Mouse (Mus musculus): ENCODE results near the gene Kif21a. TPM values are rescaled to one million over a fixed set of nuclear protein-coding genes. Genes with fewer than 3 reads are reported as not detected.

Gene Kif21a
- 9.2 and 11.5 TPM in 2 replicates for polyA plus RNA-seq (2016; fragmentation: Nextera tagmentation; extraction: Ambion mirVana)

GRCm38 (mm10) chr15:91049496-91050441 lies at the start of gene Kif21a:
Kif21a (minus strand) TSS chr15:91049948.
- peak; percentile 83 for DNase-seq (ENCODE audit: low spot score)

GRCm38 (mm10) chr15:91096606-91097005 lies 46.9 kb upstream of the Kif21a start:
- WGBS: 91% methylated on average over 6 of the region's 6 CpGs
- Histone ChIP-seq H3K27me3 (replicated peaks; ENCODE audit: low read depth, poor library complexity, severe bottlenecking) (no peaks in the 10 kb centered on the region), H3K36me3 (replicated peaks) (no peaks in the 10 kb centered on the region), H3K9me3 (no peaks in the 10 kb centered on the region), H3K4me1 (peaks cover 10% of the 10 kb centered on the region), H3K27ac (replicated peaks) (no peak overlapping the region), H3K4me3 (no peak overlapping the region)
- no peak for DNase-seq (ENCODE audit: low spot score)

More at GRCm38 (mm10) chr15:91049496-91050441, at the start of gene Kif21a:
- H3K36me3 ChIP-seq (replicated peaks): no peaks in the 10 kb centered on the region
- H3K9me3 ChIP-seq: no peaks in the 10 kb centered on the region
- 0 out of 2 replicates have a peak, but pooled peaks cover 8% of the 10 kb centered on the region for H3K27me3 ChIP-seq (replicated peaks; ENCODE audit: low read depth, poor library complexity, severe bottlenecking)
- peak within 1 kb of the TSS; percentile 93 for H3K27ac ChIP-seq (replicated peaks)
- WGBS: under 1% methylated on average over 84 of the region's 89 CpGs
- peak within 1 kb of the TSS; percentile 85 for H3K4me3 ChIP-seq
- peaks cover 14% of the 10 kb centered on the region for H3K4me1 ChIP-seq

- no peak for DNase-seq (ENCODE audit: low spot score)
- Histone ChIP-seq H3K9me3 (no peaks in the 10 kb centered on the region), H3K4me1 (peaks cover 10% of the 10 kb centered on the region), H3K4me3 (no peak overlapping the region), H3K27me3 (replicated peaks; ENCODE audit: low read depth, poor library complexity, severe bottlenecking) (no peaks in the 10 kb centered on the region), H3K36me3 (replicated peaks) (no peaks in the 10 kb centered on the region), H3K27ac (replicated peaks) (no peak overlapping the region)
- 83% methylated on average over 7 of the region's 7 CpGs for WGBS
These were observed 39.7 kb upstream of the Kif21a start for GRCm38 (mm10) chr15:91089427-91089826.

GRCm38 (mm10) chr15:91088071-91088470 lies 38.3 kb upstream of the Kif21a start:
- Histone ChIP-seq H3K9me3 (no peaks in the 10 kb centered on the region), H3K36me3 (replicated peaks) (no peaks in the 10 kb centered on the region), H3K4me1 (peaks cover 10% of the 10 kb centered on the region), H3K4me3 (no peak overlapping the region), H3K27ac (replicated peaks) (no peak overlapping the region), H3K27me3 (replicated peaks; ENCODE audit: low read depth, poor library complexity, severe bottlenecking) (no peaks in the 10 kb centered on the region)
- WGBS: 93% methylated on average over 12 of the region's 12 CpGs
- DNase-seq (ENCODE audit: low spot score): no peak

- H3K27ac ChIP-seq (replicated peaks): no peak overlapping the region
- peak; percentile 32 for DNase-seq (ENCODE audit: low spot score)
- WGBS: 35% methylated on average over 15 of the region's 15 CpGs
These were observed 28.0 kb upstream of the Kif21a start for GRCm38 (mm10) chr15:91077457-91078410.

GRCm38 (mm10) chr15:91072440-91072839 lies 22.7 kb upstream of the Kif21a start:
- no peak for DNase-seq (ENCODE audit: low spot score)
- 96% methylated on average over 1 of the region's 1 CpGs for WGBS
- Histone ChIP-seq H3K9me3 (no peaks in the 10 kb centered on the region), H3K4me3 (no peak overlapping the region), H3K36me3 (replicated peaks) (no peaks in the 10 kb centered on the region), H3K27me3 (replicated peaks; ENCODE audit: low read depth, poor library complexity, severe bottlenecking) (peaks cover 9% of the 10 kb centered on the region; the same call in 1 of the 2 replicates), H3K4me1 (no peaks in the 10 kb centered on the region), H3K27ac (replicated peaks) (no peak overlapping the region)

More at GRCm38 (mm10) chr15:91077457-91078410, 28.0 kb upstream of the Kif21a start:
- Histone ChIP-seq H3K27me3 (replicated peaks; ENCODE audit: low read depth, poor library complexity, severe bottlenecking) (peaks cover 9% of the 10 kb centered on the region; the same call in 1 of the 2 replicates), H3K4me1 (peaks cover 9% of the 10 kb centered on the region; the same call in 1 of the 2 replicates), H3K9me3 (no peaks in the 10 kb centered on the region), H3K4me3 (no peak overlapping the region), H3K36me3 (replicated peaks) (no peaks in the 10 kb centered on the region)

- WGBS: 92% methylated on average over 12 of the region's 12 CpGs
- H3K27me3 ChIP-seq (replicated peaks; ENCODE audit: low read depth, poor library complexity, severe bottlenecking): no peaks in the 10 kb centered on the region
- no peaks in the 10 kb centered on the region for H3K36me3 ChIP-seq (replicated peaks)
- no peak overlapping the region for H3K27ac ChIP-seq (replicated peaks)
- H3K9me3 ChIP-seq: 0 out of 2 replicates have a peak, but pooled peaks cover 4% of the 10 kb centered on the region
- no peaks in the 10 kb centered on the region for H3K4me1 ChIP-seq
- no peak overlapping the region for H3K4me3 ChIP-seq
- no peak for DNase-seq (ENCODE audit: low spot score)
These were observed 14.6 kb upstream of the Kif21a start for GRCm38 (mm10) chr15:91064310-91064826.

GRCm38 (mm10) chr15:91063845-91064244 lies 14.1 kb upstream of the Kif21a start:
- Histone ChIP-seq H3K4me1 (peaks cover 2% of the 10 kb centered on the region), H3K27ac (replicated peaks) (no peak overlapping the region), H3K36me3 (replicated peaks) (no peaks in the 10 kb centered on the region), H3K27me3 (replicated peaks; ENCODE audit: low read depth, poor library complexity, severe bottlenecking) (no peaks in the 10 kb centered on the region), H3K9me3 (0 out of 2 replicates have a peak, but pooled peaks cover 4% of the 10 kb centered on the region), H3K4me3 (no peak overlapping the region)
- WGBS: 66% methylated on average over 7 of the region's 7 CpGs
- DNase-seq (ENCODE audit: low spot score): no peak

GRCm38 (mm10) chr15:91056866-91057342 lies 7.2 kb upstream of the Kif21a start:
- H3K27ac ChIP-seq (replicated peaks): peak overlapping the region; percentile 59
- no peak overlapping the region for H3K4me3 ChIP-seq
- no peaks in the 10 kb centered on the region for H3K36me3 ChIP-seq (replicated peaks)
- H3K27me3 ChIP-seq (replicated peaks; ENCODE audit: low read depth, poor library complexity, severe bottlenecking): no peaks in the 10 kb centered on the region
- no peak for DNase-seq (ENCODE audit: low spot score)
- WGBS: 71% methylated on average over 3 of the region's 3 CpGs
- peaks cover 32% of the 10 kb centered on the region for H3K4me1 ChIP-seq
- 0 out of 2 replicates have a peak, but pooled peaks cover 4% of the 10 kb centered on the region for H3K9me3 ChIP-seq

- Histone ChIP-seq H3K27me3 (replicated peaks; ENCODE audit: low read depth, poor library complexity, severe bottlenecking) (no peaks in the 10 kb centered on the region), H3K4me3 (no peak overlapping the region), H3K4me1 (peaks cover 32% of the 10 kb centered on the region), H3K36me3 (replicated peaks) (no peaks in the 10 kb centered on the region), H3K27ac (replicated peaks) (peak overlapping the region; percentile 59), H3K9me3 (0 out of 2 replicates have a peak, but pooled peaks cover 4% of the 10 kb centered on the region)
- peak; percentile 42 for DNase-seq (ENCODE audit: low spot score)
- 50% methylated on average over 5 of the region's 5 CpGs for WGBS
These were observed 6.6 kb upstream of the Kif21a start for GRCm38 (mm10) chr15:91056176-91056865.

GRCm38 (mm10) chr15:91048951-91049495 lies 725 bp downstream of the Kif21a start:
- 1% methylated on average over 47 of the region's 47 CpGs for WGBS
- H3K27ac ChIP-seq (replicated peaks): peak overlapping the region; percentile 93
- peak; percentile 58 for DNase-seq (ENCODE audit: low spot score)
- H3K4me1 ChIP-seq: peaks cover 14% of the 10 kb centered on the region
- no peaks in the 10 kb centered on the region for H3K9me3 ChIP-seq
- H3K4me3 ChIP-seq: peak overlapping the region; percentile 85
- 0 out of 2 replicates have a peak, but pooled peaks cover 8% of the 10 kb centered on the region for H3K27me3 ChIP-seq (replicated peaks; ENCODE audit: low read depth, poor library complexity, severe bottlenecking)
- no peaks in the 10 kb centered on the region for H3K36me3 ChIP-seq (replicated peaks)
